Mouse (Mus musculus): ENCODE measurements at regions not wholly inside any gene's neighbourhood (a gene's known extent, or its start where the extent isn't known, plus 50 kb on each side); places are given as distances from the start of the nearest gene placed in this dataset.

DNA sequence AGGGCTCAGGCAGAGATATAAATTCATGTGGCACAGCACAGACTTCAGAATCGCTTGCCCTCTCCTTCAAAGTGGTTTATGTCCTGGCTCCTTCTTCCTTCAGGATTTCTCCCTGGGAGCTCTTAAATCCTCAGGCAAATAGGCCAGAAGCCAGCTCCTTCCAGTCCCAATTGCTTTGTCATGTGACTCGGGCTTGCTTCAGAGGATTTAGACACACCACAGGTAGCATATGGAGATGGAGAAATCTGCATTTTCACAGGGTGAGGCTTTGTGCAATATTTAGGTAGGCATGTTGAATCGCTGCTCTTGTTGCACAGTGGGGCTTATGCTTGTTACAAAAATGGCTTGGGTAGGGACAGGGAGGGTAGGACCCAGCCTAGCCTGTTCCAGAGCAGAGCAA is 309.8 kb downstream of the Cmpk2 start:
- Histone ChIP-seq H3K9ac (ENCODE audit: low read depth, low read length) (no peak overlapping the region), H3K4me2 (ENCODE audit: low read length) (no peak overlapping the region), H3K9me3 (replicated peaks; ENCODE audit: control insufficient read depth, low read length, poor library complexity, severe bottlenecking) (no peaks in the 10 kb centered on the region), H3K4me1 (ENCODE audit: control insufficient read depth, insufficient read depth, low read length) (0 out of 2 replicates have a peak, but pooled peaks cover 4% of the 10 kb centered on the region), H3K27me3 (ENCODE audit: control insufficient read depth, insufficient read depth, low read depth, low read length) (no peaks in the 10 kb centered on the region), H3K4me3 (ENCODE audit: low read depth, low read length) (no peak overlapping the region), H3K36me3 (ENCODE audit: control insufficient read depth, insufficient read depth, low read length) (no peaks in the 10 kb centered on the region), H3K27ac (ENCODE audit: low read length) (peak overlapping the region; percentile 43; the same call in 1 of the 2 replicates)
- WGBS, result 21% methylated on average over 3 of the region's 3 CpGs
- peak; percentile 32; the same call in 1 of the 2 replicates for ATAC-seq

DNA sequence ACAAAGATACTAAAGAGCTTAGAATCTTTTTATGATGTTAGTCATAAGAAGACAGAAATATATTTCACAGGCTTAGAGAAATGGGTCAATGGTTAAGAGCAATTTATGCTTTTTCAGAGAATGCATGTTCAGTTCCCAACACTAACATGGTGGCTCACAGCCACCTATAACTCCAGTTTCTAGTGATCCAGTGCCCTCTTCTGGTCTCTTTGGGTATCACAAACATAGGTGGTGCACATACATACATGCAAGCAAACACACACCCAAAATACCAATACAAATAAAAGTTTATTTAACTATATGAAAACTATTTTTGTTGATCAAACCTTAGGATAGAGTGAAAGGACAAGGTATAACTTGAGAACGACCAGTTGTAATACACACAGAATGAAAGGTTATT is 308.0 kb downstream of the Cmpk2 start:
- WGBS, result 93% methylated on average over 1 of the region's 1 CpGs
- no peak overlapping the region for H3K9ac ChIP-seq (ENCODE audit: low read depth, low read length)
- no peaks in the 10 kb centered on the region for H3K36me3 ChIP-seq (ENCODE audit: control insufficient read depth, insufficient read depth, low read length)

DNA sequence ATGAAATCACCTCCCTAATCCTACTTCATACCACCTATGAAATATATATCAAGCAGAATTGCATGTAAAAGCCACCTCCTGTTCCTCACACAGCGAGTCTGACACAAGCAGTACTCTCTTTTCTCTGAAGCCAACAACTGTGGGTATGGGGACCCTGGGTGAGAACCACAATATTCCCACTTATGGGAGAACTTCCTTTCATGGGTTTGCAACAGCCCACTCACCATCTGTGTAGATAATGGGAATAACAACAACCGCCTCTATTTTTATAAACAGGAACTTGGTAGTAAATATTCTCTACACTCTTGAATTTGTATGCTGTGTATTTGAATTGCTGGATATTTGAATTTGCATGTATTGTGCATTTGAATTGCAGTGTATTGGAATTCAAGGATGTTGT is 305.0 kb downstream of the Cmpk2 start:
- no peak overlapping the region for H3K4me2 ChIP-seq (ENCODE audit: low read length)
- 0 out of 2 replicates have a peak, but pooled peaks cover 4% of the 10 kb centered on the region for H3K4me1 ChIP-seq (ENCODE audit: control insufficient read depth, insufficient read depth, low read length)
- no peak overlapping the region for H3K9ac ChIP-seq (ENCODE audit: low read depth, low read length)
- H3K4me3 ChIP-seq (ENCODE audit: low read depth, low read length), result no peak overlapping the region
- no peaks in the 10 kb centered on the region for H3K36me3 ChIP-seq (ENCODE audit: control insufficient read depth, insufficient read depth, low read length)
- no peak overlapping the region for H3K27ac ChIP-seq (ENCODE audit: low read length)
- no peak for ATAC-seq
- H3K27me3 ChIP-seq (ENCODE audit: control insufficient read depth, insufficient read depth, low read depth, low read length), result no peaks in the 10 kb centered on the region
- WGBS, result 94% methylated on average over 2 of the region's 2 CpGs
- no peaks in the 10 kb centered on the region for H3K9me3 ChIP-seq (replicated peaks; ENCODE audit: control insufficient read depth, low read length, poor library complexity, severe bottlenecking)

More for the DNA sequence above, 308.0 kb downstream of the Cmpk2 start:
- H3K27ac ChIP-seq (ENCODE audit: low read length), result no peak overlapping the region
- H3K4me3 ChIP-seq (ENCODE audit: low read depth, low read length), result no peak overlapping the region
- ATAC-seq, result no peak
- no peaks in the 10 kb centered on the region for H3K9me3 ChIP-seq (replicated peaks; ENCODE audit: control insufficient read depth, low read length, poor library complexity, severe bottlenecking)
- no peak overlapping the region for H3K4me2 ChIP-seq (ENCODE audit: low read length)
- 0 out of 2 replicates have a peak, but pooled peaks cover 4% of the 10 kb centered on the region for H3K4me1 ChIP-seq (ENCODE audit: control insufficient read depth, insufficient read depth, low read length)
- no peaks in the 10 kb centered on the region for H3K27me3 ChIP-seq (ENCODE audit: control insufficient read depth, insufficient read depth, low read depth, low read length)

DNA sequence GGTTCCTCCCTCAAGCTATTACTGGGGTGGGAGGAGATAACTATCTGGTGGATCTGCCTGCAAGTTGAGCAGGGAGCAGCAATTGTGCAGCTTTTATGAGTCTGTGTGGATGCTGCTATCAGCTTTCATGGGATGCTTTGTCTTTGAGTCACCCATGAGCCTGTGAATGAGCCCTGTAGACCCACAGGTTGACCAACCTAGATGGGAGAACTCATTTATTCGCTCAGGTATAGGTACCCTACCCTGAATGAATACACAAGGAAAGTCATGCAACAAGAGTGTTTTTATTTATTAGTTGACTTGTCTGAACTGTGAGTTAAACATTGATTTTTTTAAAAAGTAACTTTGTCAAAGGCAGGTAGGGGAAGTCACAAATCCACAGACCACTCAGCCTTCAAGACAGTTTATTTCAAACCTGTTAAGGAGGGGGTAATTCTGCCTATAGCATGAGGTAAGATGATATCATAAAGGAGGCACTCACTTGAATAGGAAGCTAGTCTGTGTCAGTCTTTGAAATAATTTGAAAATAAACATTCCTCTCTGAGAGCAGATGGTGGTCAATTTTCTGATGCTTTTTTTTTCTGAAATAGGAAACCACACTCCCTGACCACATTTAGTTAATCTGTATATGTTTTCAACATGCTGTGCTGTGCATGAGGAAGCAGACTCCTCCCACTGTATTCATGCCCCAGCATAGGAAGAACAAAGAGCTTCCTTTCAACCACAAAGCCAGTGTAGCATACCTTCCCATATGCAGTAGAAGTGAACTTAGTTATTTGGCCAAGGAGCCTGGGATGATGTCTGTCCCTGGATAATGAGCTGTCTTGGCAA is 302.0 kb downstream of the Cmpk2 start:
- Histone ChIP-seq H3K9me3 (replicated peaks; ENCODE audit: control insufficient read depth, low read length, poor library complexity, severe bottlenecking) (no peaks in the 10 kb centered on the region), H3K4me2 (ENCODE audit: low read length) (no peak overlapping the region), H3K4me1 (ENCODE audit: control insufficient read depth, insufficient read depth, low read length) (no peaks in the 10 kb centered on the region), H3K27ac (ENCODE audit: low read length) (no peak overlapping the region), H3K27me3 (ENCODE audit: control insufficient read depth, insufficient read depth, low read depth, low read length) (no peaks in the 10 kb centered on the region), H3K36me3 (ENCODE audit: control insufficient read depth, insufficient read depth, low read length) (no peaks in the 10 kb centered on the region), H3K4me3 (ENCODE audit: low read depth, low read length) (no peak overlapping the region), H3K9ac (ENCODE audit: low read depth, low read length) (no peak overlapping the region)
- no peak for ATAC-seq
- 100% methylated on average over 1 of the region's 1 CpGs for WGBS

DNA sequence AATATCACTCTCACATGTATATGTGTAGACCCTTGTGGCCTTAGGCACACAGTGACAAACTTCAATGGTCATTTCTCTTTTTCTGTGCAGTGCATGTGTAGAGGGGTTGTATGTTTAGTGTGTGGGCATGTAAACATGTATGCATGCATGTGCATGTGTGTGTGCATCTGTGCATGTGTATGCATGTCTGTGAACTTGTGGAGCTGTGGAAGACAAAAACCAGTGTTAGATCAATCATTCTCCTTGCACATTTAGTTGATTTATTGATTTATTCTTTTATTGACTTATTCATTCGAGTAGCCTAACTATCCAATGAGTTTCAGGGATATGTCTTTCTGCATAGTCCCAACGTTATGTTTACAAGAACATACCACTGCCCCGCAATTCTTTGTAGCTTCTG is 298.5 kb downstream of the Cmpk2 start:
- 85% methylated on average over 3 of the region's 3 CpGs for WGBS
- H3K4me3 ChIP-seq (ENCODE audit: low read depth, low read length), result no peak overlapping the region
- H3K27me3 ChIP-seq (ENCODE audit: control insufficient read depth, insufficient read depth, low read depth, low read length), result no peaks in the 10 kb centered on the region
- H3K4me2 ChIP-seq (ENCODE audit: low read length), result no peak overlapping the region
- no peak overlapping the region for H3K9ac ChIP-seq (ENCODE audit: low read depth, low read length)
- ATAC-seq, result no peak
- no peaks in the 10 kb centered on the region for H3K9me3 ChIP-seq (replicated peaks; ENCODE audit: control insufficient read depth, low read length, poor library complexity, severe bottlenecking)
- H3K36me3 ChIP-seq (ENCODE audit: control insufficient read depth, insufficient read depth, low read length), result no peaks in the 10 kb centered on the region
- H3K27ac ChIP-seq (ENCODE audit: low read length), result no peak overlapping the region
- H3K4me1 ChIP-seq (ENCODE audit: control insufficient read depth, insufficient read depth, low read length), result no peaks in the 10 kb centered on the region

DNA sequence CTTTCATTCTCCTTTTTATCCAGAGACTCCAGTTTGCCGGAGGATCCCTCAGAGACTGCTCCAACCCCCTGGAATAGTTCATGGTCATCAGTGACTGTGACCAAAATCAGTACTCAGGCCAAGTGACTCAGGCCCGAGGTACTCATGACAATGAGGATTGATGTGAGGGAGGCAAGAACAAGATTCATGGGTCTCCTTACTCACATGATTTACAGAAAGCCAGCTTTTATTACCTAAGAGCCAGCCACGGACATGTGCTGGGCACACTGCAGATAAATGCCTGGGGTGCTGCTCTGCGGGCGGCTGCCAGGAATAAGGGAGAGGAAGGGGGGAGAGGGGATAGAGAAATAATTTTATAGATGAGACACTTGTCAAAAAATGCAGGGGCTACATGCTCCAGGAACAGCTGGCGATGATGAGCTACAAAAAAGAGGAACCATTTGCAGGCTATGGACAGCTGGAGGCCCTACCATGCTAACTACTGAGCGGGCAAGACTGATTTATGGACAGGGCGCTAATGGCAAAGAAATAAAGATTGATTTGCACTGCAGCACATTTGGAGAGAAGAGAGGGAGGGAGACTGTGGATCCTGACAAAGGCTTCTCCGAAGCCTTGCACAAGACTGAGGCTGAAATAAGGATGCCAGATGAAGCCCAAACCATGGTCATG is 289.8 kb downstream of the Cmpk2 start:
- H3K4me3 ChIP-seq (ENCODE audit: low read depth, low read length), result no peak overlapping the region
- H3K9ac ChIP-seq (ENCODE audit: low read depth, low read length), result no peak overlapping the region
- peaks cover 2% of the 10 kb centered on the region; the same call in 1 of the 2 replicates for H3K4me1 ChIP-seq (ENCODE audit: control insufficient read depth, insufficient read depth, low read length)
- H3K36me3 ChIP-seq (ENCODE audit: control insufficient read depth, insufficient read depth, low read length), result no peaks in the 10 kb centered on the region
- ATAC-seq, result no peak
- WGBS, result 84% methylated on average over 9 of the region's 9 CpGs
- H3K4me2 ChIP-seq (ENCODE audit: low read length), result no peak overlapping the region
- H3K9me3 ChIP-seq (replicated peaks; ENCODE audit: control insufficient read depth, low read length, poor library complexity, severe bottlenecking), result no peaks in the 10 kb centered on the region
- no peaks in the 10 kb centered on the region for H3K27me3 ChIP-seq (ENCODE audit: control insufficient read depth, insufficient read depth, low read depth, low read length)
- no peak overlapping the region for H3K27ac ChIP-seq (ENCODE audit: low read length)

DNA sequence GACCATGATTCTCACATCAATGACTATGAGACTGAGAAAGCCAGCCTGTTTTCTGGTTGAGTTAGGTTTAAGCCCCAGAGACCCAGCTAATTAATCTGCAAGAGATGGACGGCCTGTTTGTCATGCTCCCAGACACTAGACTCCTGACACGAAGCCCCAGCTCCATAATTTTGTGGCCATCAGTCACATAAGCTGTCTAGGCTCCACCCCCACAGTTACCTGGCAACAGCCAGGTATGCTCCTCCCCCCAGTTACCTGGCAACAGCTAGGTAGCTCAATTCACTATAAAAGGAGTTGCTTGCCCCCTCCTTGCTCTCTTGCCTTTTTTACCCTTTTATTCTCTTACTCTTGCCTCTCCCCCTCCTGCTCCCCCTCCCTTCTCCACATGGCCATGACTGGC is 287.3 kb downstream of the Cmpk2 start:
- Histone ChIP-seq H3K4me3 (ENCODE audit: low read depth, low read length) (no peak overlapping the region), H3K9me3 (replicated peaks; ENCODE audit: control insufficient read depth, low read length, poor library complexity, severe bottlenecking) (no peaks in the 10 kb centered on the region), H3K4me2 (ENCODE audit: low read length) (no peak overlapping the region), H3K4me1 (ENCODE audit: control insufficient read depth, insufficient read depth, low read length) (peaks cover 2% of the 10 kb centered on the region; the same call in 1 of the 2 replicates), H3K36me3 (ENCODE audit: control insufficient read depth, insufficient read depth, low read length) (no peaks in the 10 kb centered on the region), H3K9ac (ENCODE audit: low read depth, low read length) (0 out of 2 replicates have a peak overlapping the region, but pooled peaks have one; percentile 10), H3K27ac (ENCODE audit: low read length) (no peak overlapping the region; the same call in 1 of the 2 replicates), H3K27me3 (ENCODE audit: control insufficient read depth, insufficient read depth, low read depth, low read length) (no peaks in the 10 kb centered on the region)
- peak; percentile 39; the same call in 1 of the 2 replicates for ATAC-seq
- 27% methylated on average over 2 of the region's 2 CpGs for WGBS

DNA sequence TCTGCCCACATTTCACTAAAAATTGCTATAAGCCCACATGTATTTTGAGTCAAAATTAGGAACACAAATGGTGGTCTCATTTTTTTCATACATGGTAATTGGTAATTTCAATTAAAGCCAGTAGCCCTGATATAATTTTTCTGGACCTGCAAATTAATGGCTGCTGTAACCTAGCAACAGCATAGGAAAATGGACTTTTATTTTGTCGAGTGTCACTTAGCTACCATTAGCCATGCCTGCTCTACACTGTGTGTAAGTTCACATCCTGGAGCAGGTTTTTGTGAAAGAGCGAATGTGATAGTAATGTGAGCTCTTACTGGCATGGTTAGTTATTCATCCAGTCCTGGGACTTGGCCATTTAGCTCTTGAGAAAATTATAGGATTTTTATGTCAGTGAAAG is 285.6 kb downstream of the Cmpk2 start:
- H3K27me3 ChIP-seq (ENCODE audit: control insufficient read depth, insufficient read depth, low read depth, low read length), result no peaks in the 10 kb centered on the region
- H3K4me2 ChIP-seq (ENCODE audit: low read length), result no peak overlapping the region
- H3K36me3 ChIP-seq (ENCODE audit: control insufficient read depth, insufficient read depth, low read length), result no peaks in the 10 kb centered on the region
- no peaks in the 10 kb centered on the region for H3K9me3 ChIP-seq (replicated peaks; ENCODE audit: control insufficient read depth, low read length, poor library complexity, severe bottlenecking)
- no peak overlapping the region for H3K9ac ChIP-seq (ENCODE audit: low read depth, low read length)
- no peak for ATAC-seq
- 62% methylated on average over 2 of the region's 2 CpGs for WGBS
- H3K27ac ChIP-seq (ENCODE audit: low read length), result no peak overlapping the region
- peaks cover 2% of the 10 kb centered on the region; the same call in 1 of the 2 replicates for H3K4me1 ChIP-seq (ENCODE audit: control insufficient read depth, insufficient read depth, low read length)
- no peak overlapping the region for H3K4me3 ChIP-seq (ENCODE audit: low read depth, low read length)

DNA sequence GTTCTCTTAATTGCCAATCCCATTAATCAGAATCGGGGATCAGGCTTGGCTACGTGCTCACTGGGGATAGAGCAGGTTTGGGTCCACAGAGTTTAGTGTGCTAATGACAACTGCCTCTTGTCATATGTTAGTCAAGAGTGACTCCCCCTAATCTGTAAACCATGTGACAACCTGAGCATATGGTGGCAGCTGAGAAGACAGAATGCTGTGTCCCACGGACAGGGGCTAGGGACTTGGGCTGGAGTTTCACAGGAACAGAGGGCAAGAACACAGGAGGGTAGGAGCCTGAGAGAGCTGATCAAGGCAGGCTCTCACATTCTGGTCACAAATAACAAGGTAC is 265.5 kb downstream of the Cmpk2 start:
- peaks cover 8% of the 10 kb centered on the region for H3K4me1 ChIP-seq (ENCODE audit: control insufficient read depth, insufficient read depth, low read length)
- no peak overlapping the region for H3K9ac ChIP-seq (ENCODE audit: low read depth, low read length)
- peak overlapping the region; percentile 23; the same call in 1 of the 2 replicates for H3K4me2 ChIP-seq (ENCODE audit: low read length)
- H3K27me3 ChIP-seq (ENCODE audit: control insufficient read depth, insufficient read depth, low read depth, low read length), result no peaks in the 10 kb centered on the region
- H3K9me3 ChIP-seq (replicated peaks; ENCODE audit: control insufficient read depth, low read length, poor library complexity, severe bottlenecking), result no peaks in the 10 kb centered on the region
- H3K27ac ChIP-seq (ENCODE audit: low read length), result peak overlapping the region; percentile 53; the same call in 1 of the 2 replicates
- no peaks in the 10 kb centered on the region for H3K36me3 ChIP-seq (ENCODE audit: control insufficient read depth, insufficient read depth, low read length)
- no peak overlapping the region for H3K4me3 ChIP-seq (ENCODE audit: low read depth, low read length)
- ATAC-seq, result peak; percentile 42; the same call in 1 of the 2 replicates
- 18% methylated on average over 3 of the region's 3 CpGs for WGBS
